Mouse (Mus musculus) cerebellum, postnatal 14 days (tissue): ENCODE results near the gene 2010300C02Rik.
A peak's percentile ranks its signal among the peaks of the same experiment; 100 is the strongest.

Experiments
- DNase-seq, 2 experiments: peaks; one replicate each; pipeline ENCODE4 v3.0.0; 2021; ENCODE audit warnings: mixed read lengths in 2 of 2

2010300C02Rik gene

GRCm38 (mm10) chr1:37665539-37666323 is 54.2 kb downstream of the 2010300C02Rik start:
- DNase-seq, result no peak

DNA sequence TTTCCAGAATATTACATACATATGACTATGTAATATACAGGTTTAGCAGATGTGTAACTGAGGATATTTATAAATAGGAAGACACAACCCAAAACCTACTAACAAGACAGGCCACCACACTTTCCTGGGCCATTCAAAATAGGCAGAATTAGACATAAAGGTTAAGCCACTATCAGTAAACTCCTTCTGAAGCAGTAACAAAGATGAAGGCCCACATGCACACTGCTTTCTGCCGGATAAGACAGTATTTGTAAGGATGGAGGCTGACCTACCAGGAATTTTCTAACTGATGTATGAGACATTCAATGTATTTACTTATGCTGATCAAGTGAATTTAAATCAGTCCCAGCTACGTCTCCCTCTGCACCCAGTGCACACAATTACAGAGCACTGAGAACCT is 55.4 kb downstream of the 2010300C02Rik start:
- DNase-seq, result no peak

DNA sequence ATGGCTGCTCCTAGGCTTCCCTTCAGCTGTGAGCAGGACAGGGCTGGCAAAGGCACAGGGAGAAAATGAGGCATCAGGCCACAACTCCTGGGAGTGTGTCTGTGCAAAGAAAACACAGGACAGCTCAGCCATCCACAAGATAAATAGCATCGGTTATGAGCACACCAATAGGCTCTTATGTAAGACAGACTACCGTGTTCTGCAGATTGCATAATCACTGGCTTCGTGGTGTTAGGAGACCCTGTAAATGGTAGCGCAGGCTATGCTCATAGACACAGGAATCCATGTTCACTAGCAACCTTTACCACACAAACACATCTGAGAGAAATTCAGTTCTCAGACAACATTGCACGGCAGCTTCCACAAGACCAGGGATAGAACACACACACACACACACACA is 56.3 kb downstream of the 2010300C02Rik start:
- no peak for DNase-seq

DNA sequence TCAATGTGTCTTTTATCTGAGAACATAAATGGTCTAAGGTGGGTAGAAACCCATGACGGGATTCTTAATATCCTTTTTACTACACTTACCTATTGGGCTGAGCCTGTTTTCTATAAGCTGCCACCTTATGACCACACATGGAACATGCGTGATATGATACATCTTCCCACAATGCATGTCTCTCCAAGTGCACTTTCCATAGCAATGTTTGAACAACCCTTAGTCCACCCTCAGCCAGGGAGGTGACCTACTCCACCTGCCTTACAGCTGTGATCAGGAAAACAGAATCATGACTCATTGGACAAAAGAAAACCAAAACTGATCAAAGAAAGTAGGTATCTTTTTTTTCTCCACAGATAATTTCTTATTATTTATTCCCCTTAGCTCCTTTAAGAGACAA is 63.9 kb downstream of the 2010300C02Rik start:
- no peak for DNase-seq

- no peak for DNase-seq
Measured at GRCm38 (mm10) chr1:37653992-37654391, 65.9 kb downstream of the 2010300C02Rik start.

- no peak for DNase-seq
Measured at GRCm38 (mm10) chr1:37647066-37647465, 72.8 kb downstream of the 2010300C02Rik start.

- DNase-seq, result no peak
Measured at GRCm38 (mm10) chr1:37644501-37644900, 75.4 kb downstream of the 2010300C02Rik start.

GRCm38 (mm10) chr1:37643794-37644365 is 76.0 kb downstream of the 2010300C02Rik start:
- DNase-seq, result no peak

- no peak for DNase-seq
Measured at GRCm38 (mm10) chr1:37641361-37641760, 78.5 kb downstream of the 2010300C02Rik start.

GRCm38 (mm10) chr1:37639101-37639500 is 80.8 kb downstream of the 2010300C02Rik start:
- DNase-seq, result peak; percentile 90 to 93

GRCm38 (mm10) chr1:37638560-37638959 is 81.3 kb downstream of the 2010300C02Rik start:
- no peak for DNase-seq

DNA sequence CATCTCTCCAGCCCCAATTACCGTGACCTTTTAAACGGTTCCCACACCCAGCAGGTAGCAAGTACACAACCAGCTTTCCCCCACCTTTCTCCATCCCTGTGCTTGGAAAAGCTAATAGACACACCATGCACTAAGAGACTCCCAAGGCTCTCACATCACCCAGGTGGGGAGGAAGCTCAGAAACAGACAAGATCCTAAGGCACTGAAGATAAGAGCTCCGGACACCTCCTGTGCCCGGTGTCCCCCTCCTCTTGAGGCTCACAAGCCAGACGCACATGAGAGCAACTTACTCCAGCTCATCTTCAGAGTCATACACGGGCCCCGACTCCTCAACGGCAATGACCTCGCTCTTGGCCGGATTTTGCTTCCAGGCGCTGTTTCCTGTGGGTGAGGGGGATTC is 82.3 kb downstream of the 2010300C02Rik start:
- DNase-seq, result no peak

GRCm38 (mm10) chr1:37636824-37637223 is 83.1 kb downstream of the 2010300C02Rik start:
- DNase-seq, result no peak

DNA sequence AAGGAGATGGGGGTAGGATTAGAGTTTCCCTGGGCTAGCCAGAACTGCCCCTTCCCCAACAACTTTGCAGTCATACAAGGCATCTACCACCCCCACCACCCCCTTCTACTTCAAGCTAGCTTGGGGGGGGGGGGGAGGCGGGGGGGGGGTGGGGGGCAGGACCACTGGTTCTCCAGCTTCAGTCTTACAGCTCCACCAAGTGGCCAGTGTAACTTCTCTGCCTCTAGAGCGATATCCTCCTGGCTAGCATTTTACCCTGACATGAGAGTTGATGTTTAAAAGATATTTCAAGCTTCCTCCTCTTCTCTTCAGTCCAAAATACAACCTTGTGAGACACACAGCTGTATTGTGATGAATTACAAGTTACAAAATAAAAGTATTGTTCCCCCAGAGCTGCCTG is 83.7 kb downstream of the 2010300C02Rik start:
- DNase-seq, result peak; percentile 57 to 75

DNA sequence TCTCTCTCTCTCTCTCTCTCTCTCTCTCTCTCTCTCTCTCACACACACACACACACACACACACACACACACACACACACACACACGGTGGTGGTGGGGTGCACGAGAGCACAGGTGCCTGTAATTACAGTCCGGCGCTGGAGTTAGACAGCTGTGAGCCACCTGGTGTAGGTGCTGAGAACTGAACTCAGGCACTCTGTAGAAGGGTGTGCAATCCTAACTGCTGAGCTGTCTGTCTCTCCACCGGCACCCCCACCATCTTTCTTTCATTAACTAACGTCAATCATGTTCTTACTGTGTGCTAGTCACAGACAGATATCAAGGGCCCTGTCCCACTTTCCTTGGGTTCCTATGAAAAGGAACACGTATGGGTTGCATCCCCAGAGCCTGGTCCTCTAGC is 84.2 kb downstream of the 2010300C02Rik start:
- no peak for DNase-seq

GRCm38 (mm10) chr1:37634658-37635057 is 85.2 kb downstream of the 2010300C02Rik start:
- peak; percentile 77 to 78 for DNase-seq

DNA sequence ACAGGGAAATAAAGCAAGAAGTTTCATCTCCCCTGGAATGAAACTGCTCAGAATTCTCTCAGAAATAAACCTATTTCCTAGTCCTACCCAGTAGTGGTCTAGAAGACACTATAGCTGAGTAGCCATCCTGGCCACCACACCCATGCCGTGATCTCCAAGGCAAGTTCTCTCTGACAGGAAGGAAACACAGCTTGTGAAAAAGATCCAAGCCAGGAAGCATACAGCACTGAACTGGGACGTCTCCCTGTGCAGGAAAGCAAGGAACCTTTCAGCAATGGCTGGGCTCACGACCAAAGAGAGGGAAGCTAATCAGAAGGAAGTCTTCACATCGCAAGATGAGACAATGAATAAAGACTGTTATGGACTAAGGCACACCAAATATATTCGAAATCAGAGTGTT is 86.4 kb downstream of the 2010300C02Rik start:
- no peak for DNase-seq

GRCm38 (mm10) chr1:37632425-37632824 is 87.5 kb downstream of the 2010300C02Rik start:
- no peak for DNase-seq

- no peak for DNase-seq
Measured at GRCm38 (mm10) chr1:37631456-37631855, 88.4 kb downstream of the 2010300C02Rik start.

- no peak for DNase-seq
Measured at GRCm38 (mm10) chr1:37630412-37631210, 89.3 kb downstream of the 2010300C02Rik start.

DNA sequence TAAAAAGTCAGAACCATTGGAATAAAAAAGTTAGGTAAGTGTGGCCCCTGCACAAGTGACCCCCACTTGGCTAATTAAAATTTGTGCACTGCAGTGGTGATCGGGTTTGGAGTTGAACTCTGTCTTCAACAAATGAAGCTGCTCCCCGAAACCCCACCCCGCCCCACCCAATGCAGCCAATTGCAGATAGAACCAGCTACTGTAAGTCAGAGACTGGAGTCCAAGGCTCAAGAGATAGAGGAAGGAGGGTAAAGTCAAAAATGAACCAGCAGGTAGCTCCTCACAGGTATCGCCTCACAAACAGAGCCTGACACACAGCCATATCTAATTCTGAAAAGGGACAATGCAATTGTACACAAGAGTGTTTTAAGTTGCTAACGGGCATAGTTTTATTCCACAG is 90.0 kb downstream of the 2010300C02Rik start:
- no peak for DNase-seq

DNA sequence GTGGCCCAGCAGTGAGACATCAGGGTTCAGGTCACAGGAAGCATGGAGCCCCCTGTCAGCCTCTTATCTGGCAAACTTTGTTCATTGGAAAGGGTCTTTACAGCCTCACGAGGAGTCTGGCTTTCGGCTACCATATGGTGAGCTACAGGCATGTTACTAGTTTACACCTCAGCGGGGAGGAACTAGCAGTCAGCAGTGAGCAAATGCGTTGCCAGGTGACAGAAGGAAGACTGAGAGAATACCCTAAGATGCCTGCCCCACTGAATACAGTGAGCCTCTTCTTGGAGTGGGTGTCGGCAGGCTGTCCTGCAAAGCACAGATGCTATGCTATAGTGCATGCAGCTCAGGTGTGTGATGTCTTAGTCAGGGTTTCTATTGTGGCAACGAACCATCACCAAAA is 91.1 kb downstream of the 2010300C02Rik start:
- peak; percentile 67 to 81 for DNase-seq

DNA sequence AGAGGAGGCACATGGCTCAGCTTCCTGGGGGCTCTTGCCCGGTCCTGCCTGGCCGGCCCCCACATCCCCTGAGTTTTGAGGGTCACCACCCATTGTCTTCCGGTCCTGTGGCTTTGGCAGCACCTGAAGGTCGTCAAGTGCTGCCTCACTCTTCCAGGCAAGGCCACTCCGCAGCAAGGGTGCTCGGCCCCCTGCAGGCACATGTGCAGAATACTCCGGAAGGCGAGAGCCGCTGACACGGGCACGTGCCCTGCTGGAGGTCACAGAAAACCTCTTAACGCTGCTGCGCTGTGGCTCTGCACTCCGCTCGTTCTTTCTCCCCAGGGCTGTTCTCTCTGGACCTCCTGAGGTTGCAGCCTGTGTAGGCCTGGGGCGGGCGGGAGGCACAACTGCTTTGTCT is 95.7 kb downstream of the 2010300C02Rik start:
- DNase-seq, result no peak

GRCm38 (mm10) chr1:37622049-37622448 is 97.8 kb downstream of the 2010300C02Rik start:
- DNase-seq, result no peak
